Mouse (Mus musculus) ES-E14 (cell line): ENCODE measurements at regions not wholly inside any gene's neighbourhood (a gene's known extent, or its start where the extent isn't known, plus 50 kb on each side); places are given as distances from the start of the nearest gene placed in this dataset.

Experiments used
- DNase-seq: peaks from one replicate; pipeline ENCODE4 v3.0.0-alpha.2; 2013; ENCODE audit warnings: low read depth, low spot score
- H3K27ac ChIP-seq: 2 replicates; pipeline ENCODE4 v1.5.1; 2012; ENCODE audit warnings: low read depth, mild to moderate bottlenecking, low read length, moderate library complexity, mixed read lengths; ENCODE audit not compliant: poor library complexity, insufficient read depth, severe bottlenecking
- H3K36me3 ChIP-seq: 2 replicates; pipeline ENCODE4 v1.6.1; 2012; ENCODE audit warnings: mild to moderate bottlenecking, low read length, moderate library complexity, mixed read lengths; ENCODE audit not compliant: control insufficient read depth, poor library complexity, insufficient read depth, severe bottlenecking
- H3K4me1 ChIP-seq, 2 experiments: fragments of 150-350 bp in 1 of 2; sonication (generic) in 1 of 2; 2 replicates each; pipeline ENCODE4 v1.6.1; 2012; ENCODE audit warnings: low read length in 2 of 2, mild to moderate bottlenecking in 1 of 2, mixed read lengths in 1 of 2; ENCODE audit not compliant: control insufficient read depth in 2 of 2, insufficient read depth in 2 of 2, poor library complexity in 1 of 2
- H3K4me3 ChIP-seq, 2 experiments: fragments of 150-350 bp in 1 of 2; sonication (generic) in 1 of 2; 2 replicates each; pipeline ENCODE4 v1.5.1; 2012; ENCODE audit warnings: low read length in 2 of 2, low read depth in 1 of 2, mild to moderate bottlenecking in 1 of 2, mixed read lengths in 1 of 2; ENCODE audit not compliant: insufficient read depth in 1 of 2, poor library complexity in 1 of 2, severe bottlenecking in 1 of 2
- H3K9ac ChIP-seq: 2 replicates; pipeline ENCODE4 v1.6.1; 2012; ENCODE audit warnings: low read depth, mild to moderate bottlenecking, low read length, mixed read lengths; ENCODE audit not compliant: poor library complexity, insufficient read depth, severe bottlenecking
- H3K9me3 ChIP-seq: fragments of 150-350 bp; sonication (generic); 2 replicates; pipeline ENCODE4 v1.6.1; 2012; ENCODE audit warnings: low read depth, mild to moderate bottlenecking, low read length; ENCODE audit not compliant: control insufficient read depth, insufficient read depth
- CHD2 ChIP-seq: IDR thresholded peaks from 2 replicates; pipeline ENCODE4 v1.6.1; 2014; ENCODE audit warnings: mild to moderate bottlenecking, low read depth, low read length, inconsistent platforms
- HCFC1 ChIP-seq: IDR thresholded peaks from 2 replicates; pipeline ENCODE4 v1.6.1; 2012; ENCODE audit warnings: low read length, inconsistent platforms, borderline replicate concordance; ENCODE audit not compliant: insufficient read depth
- MAFK ChIP-seq: IDR thresholded peaks from 2 replicates; pipeline ENCODE4 v1.6.1; 2014; ENCODE audit warnings: mild to moderate bottlenecking, low read depth, low read length, inconsistent platforms; ENCODE audit not compliant: insufficient read depth
- ZC3H11A ChIP-seq: IDR thresholded peaks from 2 replicates; pipeline ENCODE4 v1.6.1; 2012; ENCODE audit warnings: low read depth, mild to moderate bottlenecking, inconsistent platforms, low read length, borderline replicate concordance
- ZNF384 ChIP-seq: IDR thresholded peaks from 2 replicates; pipeline ENCODE4 v1.6.1; 2012; ENCODE audit warnings: low read depth, low read length, inconsistent platforms
- in situ Hi-C, 2 experiments: fragments of 600-800 bp; cut with MboI; formaldehyde crosslinking; loops; one replicate each; pipeline ENCODE4 v1.15.1; 2025; ENCODE audit warnings: low sequenced_read_pairs in 2 of 2, inconsistent platforms in 1 of 2; ENCODE audit not compliant: unreplicated experiment in 2 of 2

DNA sequence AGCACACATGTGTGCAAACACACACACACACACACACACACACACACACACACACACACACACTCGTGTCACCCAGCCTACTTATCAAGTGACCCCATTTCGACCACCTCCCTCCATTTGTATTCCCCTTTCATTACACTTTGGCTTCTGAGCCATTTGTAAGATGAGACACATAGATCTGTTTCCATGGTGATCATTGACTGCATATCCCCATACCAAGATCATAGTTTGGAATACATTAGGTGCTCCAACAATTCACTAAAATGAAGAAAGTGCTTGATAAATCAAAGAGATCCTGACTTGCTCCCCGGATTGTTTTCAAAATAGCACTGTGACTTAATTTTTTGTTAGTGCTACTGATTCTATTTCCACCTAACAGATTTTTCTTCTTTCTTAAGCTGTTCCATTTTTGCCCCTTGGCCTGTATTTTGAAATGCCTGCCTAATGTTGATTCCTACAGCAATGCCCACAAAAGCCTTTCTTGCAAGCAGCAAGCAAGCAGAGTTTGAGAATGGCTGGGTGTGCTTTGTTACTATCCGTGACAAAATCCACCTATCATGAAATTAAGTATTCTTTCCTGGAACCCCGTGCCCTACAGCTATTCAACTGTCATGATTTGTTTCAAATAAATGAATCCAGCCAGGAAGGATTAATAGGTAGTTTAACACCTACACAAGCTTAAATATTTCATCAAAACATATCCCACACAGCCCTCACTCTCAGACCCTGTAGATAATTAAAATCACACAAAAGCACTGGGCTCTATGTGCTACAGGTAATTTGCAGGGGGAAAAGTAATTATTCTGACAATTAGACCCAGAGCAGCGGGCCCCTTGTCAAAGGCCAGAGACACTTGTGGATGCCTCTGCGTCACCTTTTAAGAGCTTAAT, 168.1 kb upstream of the Rgma start:
- Histone ChIP-seq H3K4me1 (no peaks in the 10 kb centered on the region), H3K4me3 (no peak overlapping the region), H3K9me3 (no peaks in the 10 kb centered on the region), H3K9ac (no peak overlapping the region), H3K36me3 (no peaks in the 10 kb centered on the region), H3K27ac (no peak overlapping the region)
- in situ Hi-C loops: no loop called here
- DNase-seq: no peak
- TF ChIP-seq MAFK: no peak
- no peak for TF ChIP-seq HCFC1
- TF ChIP-seq ZNF384: no peak
- no peak for TF ChIP-seq CHD2
- TF ChIP-seq ZC3H11A: no peak

- Histone ChIP-seq H3K36me3 (no peaks in the 10 kb centered on the region), H3K4me3 (no peak overlapping the region), H3K4me1 (no peaks in the 10 kb centered on the region), H3K27ac (no peak overlapping the region), H3K9ac (no peak overlapping the region), H3K9me3 (no peaks in the 10 kb centered on the region)
- in situ Hi-C loops: no loop called here
- TF ChIP-seq CHD2: no peak
- TF ChIP-seq ZNF384: no peak
- TF ChIP-seq MAFK: no peak
- TF ChIP-seq HCFC1: no peak
- no peak for TF ChIP-seq ZC3H11A
- no peak for DNase-seq
Observed at GRCm38 (mm10) chr7:73208479-73208816, 166.9 kb upstream of the Rgma start.

- Histone ChIP-seq H3K4me3 (no peak overlapping the region), H3K9ac (no peak overlapping the region), H3K9me3 (no peaks in the 10 kb centered on the region), H3K27ac (no peak overlapping the region), H3K4me1 (no peaks in the 10 kb centered on the region), H3K36me3 (no peaks in the 10 kb centered on the region)
- TF ChIP-seq MAFK (no peak), CHD2 (no peak), ZC3H11A (no peak), HCFC1 (no peak), ZNF384 (no peak)
- in situ Hi-C loops: no loop called here
- DNase-seq: no peak
Observed at GRCm38 (mm10) chr7:73208817-73209602, 166.3 kb upstream of the Rgma start.

DNA sequence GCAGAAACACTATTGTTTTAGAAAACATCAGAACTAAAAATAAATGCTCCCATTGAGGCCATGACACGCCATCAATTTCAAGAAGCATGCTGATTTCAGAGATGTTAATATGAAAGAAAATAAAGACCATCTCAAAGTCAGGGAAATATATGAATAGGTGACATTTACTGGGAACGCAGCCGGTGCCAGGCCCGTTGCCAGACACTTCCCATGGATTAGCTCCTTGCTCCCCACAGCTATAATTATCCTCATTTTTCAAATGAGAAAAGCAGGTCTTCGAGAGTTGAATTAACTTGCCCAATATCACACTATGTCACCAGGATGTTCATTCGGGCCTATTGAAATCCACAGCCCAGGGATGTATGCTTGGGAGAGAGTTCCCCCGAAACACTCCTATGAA, 165.2 kb upstream of the Rgma start:
- H3K36me3 ChIP-seq: no peaks in the 10 kb centered on the region
- no peaks in the 10 kb centered on the region for H3K4me1 ChIP-seq
- no peak overlapping the region for H3K27ac ChIP-seq
- in situ Hi-C loops: no loop called here
- no peaks in the 10 kb centered on the region for H3K9me3 ChIP-seq
- no peak overlapping the region for H3K9ac ChIP-seq
- TF ChIP-seq CHD2 (no peak), HCFC1 (no peak), ZC3H11A (no peak), ZNF384 (no peak), MAFK (no peak)
- H3K4me3 ChIP-seq: no peak overlapping the region
- DNase-seq: no peak
